Mouse (Mus musculus): ENCODE data around the gene Slc22a14. TPM values are rescaled to one million over a fixed set of nuclear protein-coding genes. Genes with fewer than 3 reads are reported as not detected.

The Slc22a14 gene
- polyA plus RNA-seq, 1 experiment = 0.05 TPM

DNA sequence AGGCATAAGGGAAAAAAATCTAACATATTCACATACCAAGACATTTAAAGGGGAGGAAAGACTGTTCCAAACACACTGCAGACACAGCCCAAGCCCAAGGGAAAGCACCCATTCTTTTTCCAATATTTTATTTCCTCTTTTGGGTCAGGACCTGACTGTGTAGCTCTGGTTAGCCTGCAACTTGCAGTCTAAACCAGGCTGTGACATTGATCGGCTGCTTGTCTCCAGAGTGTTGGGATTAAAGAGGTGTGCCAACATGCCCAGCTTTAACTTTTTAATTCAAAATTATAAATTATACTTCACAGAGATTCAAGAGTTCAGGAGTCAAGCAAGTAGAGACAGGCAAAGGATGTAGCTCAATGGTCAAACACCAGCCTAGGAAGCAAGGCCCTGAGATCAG is 110.3 kb downstream of the Slc22a14 start:
- no peak for TF ChIP-seq POLR2A (IDR thresholded peaks at IDR 0.05; ENCODE audit: borderline replicate concordance, extremely low read depth, insufficient read depth, insufficient read length, poor library complexity, severe bottlenecking)
- no peak for DNase-seq (ENCODE audit: low read depth)

DNA sequence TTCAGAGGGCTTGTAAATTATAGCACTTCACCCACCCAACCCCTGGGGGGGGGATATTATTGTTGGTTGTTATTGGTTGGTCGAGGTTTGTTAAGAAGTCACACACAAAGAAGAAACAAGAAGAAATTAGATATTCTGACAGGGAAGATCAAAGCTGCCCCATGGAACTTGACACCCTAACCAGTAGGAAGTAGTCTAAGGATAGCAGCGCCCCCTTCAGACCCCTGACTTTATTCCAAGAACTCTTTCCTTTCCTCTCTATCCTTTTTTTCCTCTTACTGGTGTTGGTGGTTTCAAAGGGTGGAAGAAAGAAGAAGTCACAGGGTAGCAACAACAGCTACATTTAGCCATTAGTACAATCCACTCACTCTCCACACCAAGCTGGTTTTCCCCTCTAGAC is 111.2 kb downstream of the Slc22a14 start:
- TF ChIP-seq POLR2A (IDR thresholded peaks at IDR 0.05; ENCODE audit: borderline replicate concordance, extremely low read depth, insufficient read depth, insufficient read length, poor library complexity, severe bottlenecking) (no peak), CTCF (IDR thresholded peaks at IDR 0.05; ENCODE audit: borderline replicate concordance, extremely low read depth, insufficient read depth, insufficient read length) (no peak)
- no peak for DNase-seq (ENCODE audit: low read depth)

DNA sequence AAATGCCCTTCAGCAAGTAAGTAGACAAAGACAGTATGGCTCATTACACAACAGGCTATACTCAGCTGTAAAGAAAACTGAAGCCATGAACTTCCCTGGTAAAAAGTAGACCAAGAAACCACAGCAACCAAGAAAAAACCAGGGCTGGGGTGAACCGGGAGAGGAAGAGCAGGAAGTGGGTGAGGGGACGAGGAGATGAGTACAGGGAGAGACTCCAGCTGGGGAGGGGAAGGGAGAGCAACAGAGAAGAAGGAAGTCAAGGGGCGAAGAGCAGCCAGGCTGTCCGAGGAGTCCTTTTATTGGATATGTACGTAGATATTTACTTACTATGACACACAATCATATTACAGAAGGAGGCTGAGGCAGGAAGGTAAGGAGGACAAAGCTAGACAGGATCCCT is 117.4 kb downstream of the Slc22a14 start:
- no peak for DNase-seq (ENCODE audit: low read depth)
- no peak for TF ChIP-seq POLR2A (IDR thresholded peaks at IDR 0.05; ENCODE audit: borderline replicate concordance, extremely low read depth, insufficient read depth, insufficient read length, poor library complexity, severe bottlenecking)
- TF ChIP-seq CTCF (IDR thresholded peaks at IDR 0.05; ENCODE audit: borderline replicate concordance, extremely low read depth, insufficient read depth, insufficient read length) = no peak

DNA sequence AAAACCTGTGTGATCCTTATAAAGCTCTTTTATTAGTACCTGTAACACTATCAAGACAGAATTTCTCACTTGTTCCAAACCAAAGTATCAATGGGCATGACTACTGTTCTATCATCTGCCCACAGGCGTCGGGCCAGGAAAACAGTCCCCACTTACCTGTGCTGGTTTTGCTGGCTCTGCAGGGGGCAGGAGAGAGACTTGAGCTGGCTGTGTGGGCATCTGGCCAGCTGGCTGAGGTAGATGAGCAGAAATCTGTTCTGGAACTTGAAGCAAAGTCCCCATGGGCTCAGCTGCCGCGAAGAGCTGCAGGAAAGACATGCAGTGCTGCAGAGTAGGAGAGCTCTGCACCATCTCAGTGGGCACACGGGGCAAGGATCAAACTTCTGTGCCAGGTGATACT is 118.5 kb downstream of the Slc22a14 start:
- DNase-seq (ENCODE audit: low read depth) = peak; percentile 22
- TF ChIP-seq CTCF (IDR thresholded peaks at IDR 0.05; ENCODE audit: borderline replicate concordance, extremely low read depth, insufficient read depth, insufficient read length) (no peak), POLR2A (IDR thresholded peaks at IDR 0.05; ENCODE audit: borderline replicate concordance, extremely low read depth, insufficient read depth, insufficient read length, poor library complexity, severe bottlenecking) (no peak)

DNA sequence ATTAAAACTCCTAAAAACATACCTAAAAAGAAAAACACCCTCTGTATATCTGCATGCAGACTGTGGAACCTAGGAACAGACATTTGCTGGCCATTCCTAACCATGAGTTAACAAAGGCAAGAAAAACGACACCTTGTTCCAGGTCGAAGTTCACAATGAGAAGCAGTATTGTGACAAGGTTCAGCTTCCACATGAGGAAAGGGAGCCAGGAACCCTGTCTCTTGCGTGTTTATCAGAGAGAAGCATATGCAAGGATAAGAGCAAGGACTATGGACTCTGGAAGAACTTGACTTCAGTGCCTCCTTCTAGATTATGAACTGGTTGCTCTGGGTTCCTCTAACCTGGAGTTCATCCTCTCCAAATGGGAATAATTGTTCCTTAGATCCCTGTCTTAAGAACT is 121.4 kb downstream of the Slc22a14 start:
- TF ChIP-seq CTCF (IDR thresholded peaks at IDR 0.05; ENCODE audit: borderline replicate concordance, extremely low read depth, insufficient read depth, insufficient read length) = no peak
- TF ChIP-seq POLR2A (IDR thresholded peaks at IDR 0.05; ENCODE audit: borderline replicate concordance, extremely low read depth, insufficient read depth, insufficient read length, poor library complexity, severe bottlenecking) = no peak
- DNase-seq (ENCODE audit: low read depth) = no peak

DNA sequence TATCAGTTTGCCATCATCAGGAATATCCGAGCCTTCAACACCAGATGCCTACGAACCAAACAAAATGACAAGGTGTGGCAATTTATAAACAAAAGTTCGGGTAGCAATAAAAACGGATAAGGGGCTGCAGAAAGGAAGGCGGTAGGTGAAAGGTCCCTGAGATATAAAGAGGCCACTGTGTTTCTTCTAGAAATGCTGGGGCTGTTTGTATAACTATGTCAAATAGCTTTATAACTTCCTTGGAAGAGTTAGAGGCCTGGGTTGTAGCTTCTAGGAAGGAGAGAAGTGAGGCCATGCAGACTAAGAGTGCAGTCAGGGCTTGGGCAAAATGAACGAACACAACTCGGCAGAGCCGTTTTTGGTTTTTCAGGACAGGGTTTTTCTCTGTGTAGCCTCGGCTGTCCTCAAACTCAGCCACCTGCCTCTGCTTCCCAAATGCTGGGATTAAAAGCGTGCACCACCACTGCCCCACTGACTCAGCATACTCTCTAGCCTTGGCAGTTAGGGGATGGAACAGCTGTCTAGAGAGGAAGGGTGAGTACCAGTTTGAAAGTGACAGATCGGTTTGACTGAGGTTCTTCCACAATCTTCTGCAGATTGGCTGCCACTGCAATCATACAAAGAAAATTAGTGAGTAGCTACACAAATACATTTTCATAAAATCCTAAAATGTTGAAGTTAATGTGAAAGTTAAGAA is 124.0 kb downstream of the Slc22a14 start:
- TF ChIP-seq POLR2A (IDR thresholded peaks at IDR 0.05; ENCODE audit: borderline replicate concordance, extremely low read depth, insufficient read depth, insufficient read length, poor library complexity, severe bottlenecking) (no peak), CTCF (IDR thresholded peaks at IDR 0.05; ENCODE audit: borderline replicate concordance, extremely low read depth, insufficient read depth, insufficient read length) (no peak)
- no peak for DNase-seq (ENCODE audit: low read depth)

DNA sequence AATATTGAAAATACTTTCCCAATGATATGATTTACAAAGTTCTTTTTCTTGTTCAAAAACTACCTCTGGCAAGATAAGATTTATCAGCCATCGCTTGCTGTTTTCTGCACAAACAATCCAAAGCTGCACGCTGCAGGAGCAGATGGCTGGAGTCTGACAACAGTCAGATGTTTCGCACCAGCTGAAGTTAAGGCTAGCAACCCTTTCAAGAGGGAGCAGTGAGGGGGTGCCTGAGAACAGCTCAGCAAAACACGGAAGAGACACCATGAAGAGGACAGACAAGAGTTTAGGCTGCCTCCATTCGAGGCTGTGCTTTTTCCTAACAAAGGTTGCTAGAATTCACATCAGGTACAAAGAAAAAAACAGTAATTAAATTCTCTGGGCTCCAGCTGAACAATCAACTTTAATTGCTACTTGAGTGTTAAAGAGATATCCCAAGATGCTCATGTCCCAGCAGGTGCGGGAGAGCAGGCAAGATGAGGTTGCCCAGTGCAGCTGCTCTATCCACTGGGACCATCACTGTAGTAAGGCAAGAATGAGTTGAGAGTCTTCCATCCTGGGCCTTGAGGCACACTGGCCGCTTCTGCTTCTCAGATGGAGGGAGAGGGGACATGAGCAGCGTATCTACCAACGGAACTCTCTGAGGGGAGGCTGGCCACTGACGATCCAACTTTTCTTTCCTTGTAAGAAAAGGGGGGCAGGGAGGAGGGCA is 124.9 kb downstream of the Slc22a14 start:
- TF ChIP-seq CTCF (IDR thresholded peaks at IDR 0.05; ENCODE audit: borderline replicate concordance, extremely low read depth, insufficient read depth, insufficient read length) (no peak), POLR2A (IDR thresholded peaks at IDR 0.05; ENCODE audit: borderline replicate concordance, extremely low read depth, insufficient read depth, insufficient read length, poor library complexity, severe bottlenecking) (no peak)
- DNase-seq (ENCODE audit: low read depth) = peak; percentile 41

DNA sequence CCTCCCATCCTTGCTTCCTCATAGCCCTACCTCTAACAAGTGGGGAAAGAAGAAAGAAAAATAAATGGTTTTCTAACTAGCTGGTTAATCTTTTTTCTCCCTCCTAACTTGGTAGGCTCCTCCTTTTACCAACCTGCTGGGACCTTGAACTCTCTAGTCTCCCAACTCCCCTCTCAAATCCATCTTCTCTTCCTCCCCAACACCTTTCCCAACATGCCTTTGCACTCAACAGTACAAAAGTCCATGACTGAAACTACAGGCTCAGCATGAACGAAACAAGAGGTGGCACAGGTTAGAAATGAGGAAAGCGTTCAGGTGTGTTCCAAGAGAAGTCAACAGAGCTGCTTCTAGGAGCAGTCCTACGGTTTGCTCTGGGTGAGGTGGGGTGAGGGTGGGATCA is 126.1 kb downstream of the Slc22a14 start:
- no peak for DNase-seq (ENCODE audit: low read depth)
- TF ChIP-seq CTCF (IDR thresholded peaks at IDR 0.05; ENCODE audit: borderline replicate concordance, extremely low read depth, insufficient read depth, insufficient read length) (no peak), POLR2A (IDR thresholded peaks at IDR 0.05; ENCODE audit: borderline replicate concordance, extremely low read depth, insufficient read depth, insufficient read length, poor library complexity, severe bottlenecking) (no peak)

DNA sequence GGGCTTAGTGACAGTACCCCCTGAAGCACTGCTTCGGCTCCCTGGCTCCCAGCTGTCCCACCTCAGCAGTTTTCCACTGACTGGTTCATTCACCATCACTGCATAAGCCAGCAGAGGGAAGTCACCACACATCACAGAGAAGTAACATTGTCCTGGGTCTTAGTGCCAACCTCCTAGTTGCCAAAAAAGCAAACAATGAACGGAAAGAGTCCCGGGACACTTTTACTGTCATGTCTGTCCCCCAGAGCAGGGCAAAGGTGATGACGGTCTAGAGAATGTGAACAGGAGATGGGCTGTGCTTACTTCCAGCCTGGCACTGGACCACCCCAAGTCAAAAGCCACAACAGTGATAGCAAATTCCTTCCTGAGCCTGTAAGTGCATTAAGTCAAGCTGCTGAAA is 126.6 kb downstream of the Slc22a14 start:
- no peak for TF ChIP-seq POLR2A (IDR thresholded peaks at IDR 0.05; ENCODE audit: borderline replicate concordance, extremely low read depth, insufficient read depth, insufficient read length, poor library complexity, severe bottlenecking)
- no peak for TF ChIP-seq CTCF (IDR thresholded peaks at IDR 0.05; ENCODE audit: borderline replicate concordance, extremely low read depth, insufficient read depth, insufficient read length)
- DNase-seq (ENCODE audit: low read depth) = no peak

DNA sequence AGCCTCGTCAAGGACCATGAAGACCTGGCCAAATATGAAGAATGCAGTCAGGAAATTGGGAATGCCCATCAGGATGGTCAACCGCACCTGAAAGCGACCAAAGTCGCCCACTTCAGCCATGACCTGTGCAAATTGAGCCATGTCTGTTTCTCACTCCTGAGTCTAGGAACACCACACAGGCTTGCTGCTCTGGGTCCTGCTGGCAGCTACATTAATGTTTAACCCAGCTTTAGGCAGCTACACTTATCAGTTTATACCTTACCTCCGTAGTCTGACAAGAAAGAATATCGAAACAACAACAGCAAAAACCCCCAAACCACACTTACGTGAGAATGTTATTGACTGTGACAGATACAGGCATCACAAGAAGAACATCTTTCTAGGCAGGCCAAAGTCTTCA is 133.8 kb downstream of the Slc22a14 start:
- no peak for DNase-seq (ENCODE audit: low read depth)
- no peak for TF ChIP-seq CTCF (IDR thresholded peaks at IDR 0.05; ENCODE audit: borderline replicate concordance, extremely low read depth, insufficient read depth, insufficient read length)
- TF ChIP-seq POLR2A (IDR thresholded peaks at IDR 0.05; ENCODE audit: borderline replicate concordance, extremely low read depth, insufficient read depth, insufficient read length, poor library complexity, severe bottlenecking) = no peak

DNA sequence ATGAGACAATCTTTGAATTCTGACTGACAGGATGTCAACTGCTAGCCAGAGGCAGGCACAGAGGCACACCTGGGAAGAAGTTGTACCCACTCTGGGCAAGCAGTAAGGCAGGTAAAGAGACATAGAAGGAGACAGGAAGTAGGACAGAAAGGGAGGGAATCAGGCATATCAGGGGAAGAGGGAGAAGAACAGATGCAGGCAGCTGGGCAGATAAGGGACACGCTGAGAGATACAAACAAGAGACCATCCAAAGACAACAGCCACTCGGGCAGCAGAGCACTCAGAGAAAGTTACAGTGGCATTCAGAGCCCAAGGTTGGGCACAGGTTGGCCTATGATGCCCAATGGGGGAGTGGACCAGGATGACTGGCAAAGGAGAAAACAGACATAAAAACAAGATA is 134.5 kb downstream of the Slc22a14 start:
- TF ChIP-seq POLR2A (IDR thresholded peaks at IDR 0.05; ENCODE audit: borderline replicate concordance, extremely low read depth, insufficient read depth, insufficient read length, poor library complexity, severe bottlenecking) (no peak), CTCF (IDR thresholded peaks at IDR 0.05; ENCODE audit: borderline replicate concordance, extremely low read depth, insufficient read depth, insufficient read length) (no peak)
- DNase-seq (ENCODE audit: low read depth) = no peak

DNA sequence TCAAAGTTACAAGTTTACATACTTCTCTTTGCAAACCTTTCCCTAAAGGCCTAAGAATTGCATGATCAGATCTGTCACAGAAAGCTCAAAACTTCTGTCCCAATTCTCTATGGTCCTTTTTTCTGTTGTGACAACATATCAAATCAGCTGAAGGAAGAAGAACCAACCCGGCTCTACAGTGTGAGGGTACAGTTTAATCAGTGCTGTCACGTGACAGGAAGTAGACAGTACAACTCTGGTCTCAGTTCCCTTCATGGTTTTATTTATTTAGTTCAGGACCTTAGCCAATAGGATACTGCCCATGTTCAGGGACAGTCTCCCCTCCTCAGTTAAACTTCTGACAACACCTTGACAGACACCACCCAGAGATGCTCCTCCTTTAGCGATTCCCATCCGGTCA is 145.1 kb downstream of the Slc22a14 start:
- TF ChIP-seq CTCF (IDR thresholded peaks at IDR 0.05; ENCODE audit: borderline replicate concordance, extremely low read depth, insufficient read depth, insufficient read length) (no peak), POLR2A (IDR thresholded peaks at IDR 0.05; ENCODE audit: borderline replicate concordance, extremely low read depth, insufficient read depth, insufficient read length, poor library complexity, severe bottlenecking) (no peak)
- no peak for DNase-seq (ENCODE audit: low read depth)

All from brain, embryonic 14.5 days (tissue).